In the genomic region with DNA sequence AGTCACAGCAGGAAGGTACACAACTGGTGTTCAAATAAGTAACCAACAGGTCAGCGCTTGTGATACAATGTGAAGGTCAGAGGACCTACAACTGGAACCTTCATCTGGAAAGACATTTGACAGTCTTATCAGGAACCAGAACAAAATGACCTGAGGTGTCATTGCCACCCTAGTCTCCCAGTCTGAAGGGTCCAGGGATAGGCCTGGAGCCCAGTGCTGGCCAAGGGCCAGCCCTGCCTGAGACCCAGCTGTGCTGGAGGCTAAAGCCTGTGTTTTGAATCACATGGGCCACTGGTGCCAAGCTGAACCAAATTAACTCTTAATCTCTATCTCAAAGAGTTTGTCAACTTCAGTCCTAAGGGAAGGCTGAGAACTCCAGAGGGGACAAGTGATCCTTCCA, we compare ENCODE assay signal across 11 mouse cellular contexts.
"Had no signal": no experiment of that assay in that cellular context is flagged by ENCODE, and none has a peak within 500 bp of the region (broad histone marks: within the 10 kb centered on the region; RNA-seq: fewer than 3 reads in every experiment).

No protein-coding gene starts in this region.

- H3K4me3 ChIP-seq: left cerebral cortex, adult 2 months; limb, embryonic 10.5 days; liver, embryonic 15.5 days; midbrain, embryonic 13.5 days had no signal

- H3K27ac ChIP-seq: left cerebral cortex, adult 2 months; limb, embryonic 10.5 days; liver, embryonic 15.5 days; midbrain, embryonic 13.5 days had no signal

- H3K27me3 ChIP-seq: midbrain, embryonic 13.5 days had no signal

- H3K4me1 ChIP-seq: limb, embryonic 10.5 days; liver, embryonic 15.5 days had no signal

- DNase-seq: kidney, postnatal 25 days; lung, adult 2 months; lung, postnatal 36 days; thymus, adult 18-20 months; thymus, postnatal 14 days had no signal

- H3K9ac ChIP-seq: liver, embryonic 15.5 days; midbrain, embryonic 13.5 days had no signal

- H3K36me3 ChIP-seq: limb, embryonic 10.5 days; liver, embryonic 15.5 days; midbrain, embryonic 13.5 days had no signal

- H3K9me3 ChIP-seq: limb, embryonic 10.5 days; liver, embryonic 15.5 days had no signal

- ATAC-seq: lung, postnatal 0 days; midbrain, embryonic 13.5 days had no signal

- H3K4me2 ChIP-seq: liver, embryonic 11.5 days; liver, embryonic 15.5 days; midbrain, embryonic 13.5 days had no signal
